Mouse (Mus musculus) yolk sac, embryonic 10.5 days (tissue): ENCODE data around the gene Ifrd2.

Experiments
- DNase-seq: peaks from one replicate; pipeline ENCODE4 v3.0.0-alpha.2; 2017; ENCODE audit warnings: low spot score

Ifrd2 gene

GRCm38 (mm10) chr9:107599433-107599832, 12.0 kb downstream of the Ifrd2 start:
- DNase-seq, result no peak

GRCm38 (mm10) chr9:107599842-107600241, 12.4 kb downstream of the Ifrd2 start:
- no peak for DNase-seq

- no peak for DNase-seq
These were observed 13.3 kb downstream of the Ifrd2 start for GRCm38 (mm10) chr9:107600745-107601144.

- no peak for DNase-seq
These were observed 13.8 kb downstream of the Ifrd2 start for GRCm38 (mm10) chr9:107601275-107601674.

GRCm38 (mm10) chr9:107602068-107602648, 14.7 kb downstream of the Ifrd2 start:
- peak; percentile 83 for DNase-seq

- DNase-seq, result no peak
These were observed 15.8 kb downstream of the Ifrd2 start for GRCm38 (mm10) chr9:107603251-107603650.

- no peak for DNase-seq
These were observed 17.7 kb downstream of the Ifrd2 start for GRCm38 (mm10) chr9:107605041-107605661.

- DNase-seq, result peak; percentile 45
These were observed 19.1 kb downstream of the Ifrd2 start for GRCm38 (mm10) chr9:107606591-107606990.

- DNase-seq, result no peak
These were observed 19.6 kb downstream of the Ifrd2 start for GRCm38 (mm10) chr9:107607036-107607435.

GRCm38 (mm10) chr9:107607653-107608245, 20.3 kb downstream of the Ifrd2 start:
- DNase-seq, result no peak

- DNase-seq, result peak; percentile 65
These were observed 21.4 kb downstream of the Ifrd2 start, which contains the start of gene Sema3b for GRCm38 (mm10) chr9:107608741-107609432. Gene Sema3b (minus strand): TSS chr9:107609229.

- DNase-seq, result no peak
These were observed 22.0 kb downstream of the Ifrd2 start for GRCm38 (mm10) chr9:107609433-107609830.

GRCm38 (mm10) chr9:107611456-107612190, 24.2 kb downstream of the Ifrd2 start:
- DNase-seq, result no peak

- peak; percentile 95 for DNase-seq
These were observed 24.9 kb downstream of the Ifrd2 start for GRCm38 (mm10) chr9:107612191-107612944.

- no peak for DNase-seq
These were observed 25.6 kb downstream of the Ifrd2 start for GRCm38 (mm10) chr9:107612945-107613569.

GRCm38 (mm10) chr9:107615035-107615434, 27.6 kb downstream of the Ifrd2 start:
- no peak for DNase-seq

GRCm38 (mm10) chr9:107617461-107617860, 30.0 kb downstream of the Ifrd2 start:
- DNase-seq, result no peak

- DNase-seq, result no peak
These were observed 30.7 kb downstream of the Ifrd2 start for GRCm38 (mm10) chr9:107618098-107618497.

- DNase-seq, result peak; percentile 88
These were observed 31.5 kb downstream of the Ifrd2 start for GRCm38 (mm10) chr9:107618778-107619545.

GRCm38 (mm10) chr9:107619546-107619879, 32.1 kb downstream of the Ifrd2 start:
- DNase-seq, result no peak
